Mouse (Mus musculus) hindbrain, embryonic 11.5 days (tissue): ENCODE results near the gene Slc16a10. TPM values are rescaled to one million over a fixed set of nuclear protein-coding genes. Genes with fewer than 3 reads are reported as not detected.

ENCODE experiments used
- ATAC-seq: fragments of 200-750 bp; cut with Nextera tagmentation; 2 replicates; pipeline ENCODE4 v1.8.0; 2017; ENCODE audit warnings: mild to moderate bottlenecking, moderate TSS enrichment, moderate library complexity; ENCODE audit not compliant: low FRiP score
- DNase-seq: peaks from one replicate; pipeline ENCODE4 v3.0.0-alpha.2; 2015; ENCODE audit warnings: low spot score
- H3K27ac ChIP-seq: fragments of 300-500 bp; sonication (generic); 2 replicates; pipeline ENCODE4 v1.5.1; 2014; ENCODE audit warnings: mild to moderate bottlenecking, low read depth, low read length
- H3K27me3 ChIP-seq: fragments of 300-500 bp; sonication (generic); 2 replicates; pipeline ENCODE4 v1.6.1; 2014; ENCODE audit warnings: mild to moderate bottlenecking, low read length, moderate library complexity, mixed read lengths; ENCODE audit not compliant: control insufficient read depth, insufficient read depth
- H3K36me3 ChIP-seq: fragments of 300-500 bp; sonication (generic); 2 replicates; pipeline ENCODE4 v1.6.1; 2014; ENCODE audit warnings: mild to moderate bottlenecking, low read length, moderate library complexity, mixed read lengths; ENCODE audit not compliant: control insufficient read depth, insufficient read depth
- H3K4me1 ChIP-seq: fragments of 300-500 bp; sonication (generic); replicated peaks from 2 replicates; pipeline ENCODE4 v1.6.1; 2014; ENCODE audit warnings: low read length, mixed read lengths; ENCODE audit not compliant: control insufficient read depth, insufficient read depth
- H3K4me2 ChIP-seq: fragments of 300-500 bp; sonication (generic); replicated peaks from 2 replicates; pipeline ENCODE4 v1.6.1; 2014; ENCODE audit warnings: mild to moderate bottlenecking, low read depth, low read length
- H3K4me3 ChIP-seq: fragments of 300-500 bp; sonication (generic); 2 replicates; pipeline ENCODE4 v1.5.1; 2014; ENCODE audit warnings: low read depth, low read length
- H3K9ac ChIP-seq: fragments of 300-500 bp; sonication (generic); 2 replicates; pipeline ENCODE4 v1.6.1; 2014; ENCODE audit warnings: low read depth, low read length
- H3K9me3 ChIP-seq: fragments of 300-500 bp; sonication (generic); 2 replicates; pipeline ENCODE4 v1.6.1; 2016; ENCODE audit warnings: low read length; ENCODE audit not compliant: control insufficient read depth
- WGBS: fragments of 180-500 bp; shearing (Covaris S2); extraction: QIAGEN DNeasy Blood & Tissue Kit; methylation state at CpG from one replicate; pipeline ENCODE4 v1.1.7; 2014; 5-methylcytosine and 5-hydroxymethylcytosine counted together
- polyA plus RNA-seq: library from polyadenylated mRNA; unstranded; fragments of >200 nt; fragmentation: Nextera tagmentation; extraction: Ambion mirVana; gene quantifications from 2 replicates; pipeline ENCODE4 v1.2.1, GENCODE M21; 2014

Gene Slc16a10
- polyA plus RNA-seq, 1 experiment from 2014 or later, result 8.9 TPM

DNA sequence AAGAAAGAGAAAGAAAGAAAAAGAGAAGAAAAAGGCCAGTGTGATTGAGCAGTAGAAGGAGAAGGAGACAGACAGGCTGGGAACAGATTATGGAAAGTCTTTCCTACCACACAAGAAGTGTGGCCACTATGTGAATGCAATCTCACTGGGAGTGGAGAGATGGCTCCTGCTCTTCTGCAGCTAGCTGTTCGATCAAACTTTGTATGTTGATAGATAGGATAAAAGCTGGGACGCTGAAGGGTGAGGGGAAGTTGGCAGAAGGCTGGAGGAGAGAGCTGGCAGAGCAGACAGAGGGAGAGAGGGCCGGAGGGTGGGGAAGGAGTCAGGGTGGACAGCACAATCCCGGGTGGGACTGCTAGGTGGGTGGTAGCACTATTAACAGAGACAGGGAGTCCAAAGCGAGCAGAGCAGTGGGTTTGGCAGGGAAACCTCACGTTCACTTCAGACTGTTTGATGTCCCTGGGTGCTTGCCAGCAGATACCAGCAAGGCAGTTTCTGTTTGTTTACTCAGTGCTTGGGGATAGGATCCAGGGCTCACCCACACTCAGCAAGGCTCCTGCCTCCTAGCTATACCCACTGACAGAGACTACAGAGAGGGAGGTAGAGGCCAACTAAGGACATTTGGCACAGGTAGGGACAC, 35.4 kb upstream of the Slc16a10 start:
- Histone ChIP-seq H3K9ac (no peak overlapping the region), H3K4me3 (no peak overlapping the region), H3K27me3 (no peaks in the 10 kb centered on the region), H3K4me1 (no peaks in the 10 kb centered on the region), H3K36me3 (no peaks in the 10 kb centered on the region), H3K27ac (no peak overlapping the region), H3K4me2 (no peak overlapping the region), H3K9me3 (no peaks in the 10 kb centered on the region)
- 66% methylated on average over 6 of the region's 6 CpGs for WGBS
- ATAC-seq, result no peak
- no peak for DNase-seq

DNA sequence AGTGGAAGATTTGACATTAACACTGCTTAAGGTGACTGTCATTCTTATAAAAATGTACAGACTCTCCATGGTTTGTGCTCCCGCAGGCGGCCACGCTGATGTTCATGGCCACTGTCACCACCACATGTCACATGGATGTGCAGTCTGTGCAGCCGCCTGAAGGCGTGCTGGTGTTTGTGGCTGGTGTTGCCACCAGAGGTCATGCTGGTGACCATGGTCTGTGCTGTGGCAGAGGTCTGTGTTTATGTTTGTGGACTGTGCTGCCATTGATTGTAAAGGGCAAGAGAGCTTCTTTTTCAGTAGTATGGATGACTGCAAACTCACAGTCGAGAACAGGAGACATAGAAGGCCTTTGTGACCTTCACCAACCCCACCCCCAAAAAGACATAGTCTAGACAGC, 30.1 kb upstream of the Slc16a10 start:
- Histone ChIP-seq H3K27ac (no peak overlapping the region), H3K9me3 (no peaks in the 10 kb centered on the region), H3K27me3 (no peaks in the 10 kb centered on the region), H3K4me2 (no peak overlapping the region), H3K4me1 (no peaks in the 10 kb centered on the region), H3K36me3 (no peaks in the 10 kb centered on the region), H3K9ac (no peak overlapping the region), H3K4me3 (no peak overlapping the region)
- 92% methylated on average over 6 of the region's 6 CpGs for WGBS
- no peak for ATAC-seq
- no peak for DNase-seq

DNA sequence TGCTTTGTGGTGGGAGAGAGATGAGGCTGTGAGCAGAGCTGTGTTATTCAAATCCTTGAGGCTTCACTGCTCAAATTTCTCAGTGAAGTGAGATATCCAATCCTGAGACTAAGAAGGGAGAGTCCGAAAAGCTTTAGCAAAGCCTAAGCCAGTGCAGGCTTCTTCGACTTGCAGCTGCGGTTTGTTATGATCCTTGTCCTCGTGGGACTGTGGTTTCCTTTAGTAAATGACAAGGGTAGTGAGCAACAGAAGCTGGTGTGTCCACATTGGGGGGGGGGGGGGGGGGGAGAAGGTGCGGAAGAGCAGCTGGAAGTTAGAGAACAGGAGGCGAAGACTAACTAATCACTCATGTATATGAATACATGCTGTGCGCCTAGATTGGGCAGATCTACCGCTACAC, 29.2 kb upstream of the Slc16a10 start:
- 82% methylated on average over 8 of the region's 8 CpGs for WGBS
- no peaks in the 10 kb centered on the region for H3K4me1 ChIP-seq
- no peak overlapping the region for H3K4me2 ChIP-seq
- H3K4me3 ChIP-seq, result no peak overlapping the region
- H3K27me3 ChIP-seq, result no peaks in the 10 kb centered on the region
- no peaks in the 10 kb centered on the region for H3K36me3 ChIP-seq
- H3K9me3 ChIP-seq, result no peaks in the 10 kb centered on the region
- no peak overlapping the region for H3K9ac ChIP-seq
- DNase-seq (no peak), ATAC-seq (no peak)
- no peak overlapping the region for H3K27ac ChIP-seq

GRCm38 (mm10) chr10:40170141-40170558, 28.1 kb upstream of the Slc16a10 start:
- Histone ChIP-seq H3K4me1 (no peaks in the 10 kb centered on the region), H3K27me3 (no peaks in the 10 kb centered on the region), H3K4me3 (no peak overlapping the region), H3K4me2 (no peak overlapping the region), H3K9me3 (no peaks in the 10 kb centered on the region), H3K27ac (no peak overlapping the region), H3K36me3 (no peaks in the 10 kb centered on the region), H3K9ac (no peak overlapping the region)
- no peak for ATAC-seq
- WGBS, result 89% methylated on average over 4 of the region's 4 CpGs
- DNase-seq, result no peak

GRCm38 (mm10) chr10:40169566-40169965, 27.5 kb upstream of the Slc16a10 start:
- 89% methylated on average over 10 of the region's 10 CpGs for WGBS
- no peaks in the 10 kb centered on the region for H3K36me3 ChIP-seq
- no peaks in the 10 kb centered on the region for H3K27me3 ChIP-seq
- no peaks in the 10 kb centered on the region for H3K9me3 ChIP-seq
- no peak overlapping the region for H3K9ac ChIP-seq
- no peak overlapping the region for H3K4me2 ChIP-seq
- no peak for ATAC-seq
- H3K4me1 ChIP-seq, result no peaks in the 10 kb centered on the region
- no peak overlapping the region for H3K4me3 ChIP-seq
- H3K27ac ChIP-seq, result no peak overlapping the region
- no peak for DNase-seq

- Histone ChIP-seq H3K4me2 (no peak overlapping the region), H3K36me3 (no peaks in the 10 kb centered on the region), H3K4me1 (no peaks in the 10 kb centered on the region), H3K9ac (no peak overlapping the region), H3K4me3 (no peak overlapping the region), H3K27me3 (no peaks in the 10 kb centered on the region), H3K27ac (no peak overlapping the region), H3K9me3 (no peaks in the 10 kb centered on the region)
- ATAC-seq, result no peak
- 90% methylated on average over 7 of the region's 7 CpGs for WGBS
- DNase-seq, result no peak
These were observed 27.0 kb upstream of the Slc16a10 start for GRCm38 (mm10) chr10:40169088-40169487.

- ATAC-seq, result no peak
- WGBS, result 85% methylated on average over 27 of the region's 27 CpGs
These were observed 22.6 kb upstream of the Slc16a10 start for GRCm38 (mm10) chr10:40164421-40165386.

GRCm38 (mm10) chr10:40163914-40164313, 21.9 kb upstream of the Slc16a10 start:
- Histone ChIP-seq H3K9me3 (no peaks in the 10 kb centered on the region), H3K4me1 (no peaks in the 10 kb centered on the region), H3K36me3 (no peaks in the 10 kb centered on the region), H3K27me3 (no peaks in the 10 kb centered on the region), H3K4me2 (no peak overlapping the region), H3K4me3 (no peak overlapping the region), H3K9ac (no peak overlapping the region), H3K27ac (no peak overlapping the region)
- WGBS, result 80% methylated on average over 13 of the region's 13 CpGs
- ATAC-seq (no peak), DNase-seq (no peak)

More at GRCm38 (mm10) chr10:40164421-40165386, 22.6 kb upstream of the Slc16a10 start:
- Histone ChIP-seq H3K4me1 (no peaks in the 10 kb centered on the region), H3K9ac (no peak overlapping the region), H3K4me2 (no peak overlapping the region), H3K27ac (no peak overlapping the region), H3K9me3 (no peaks in the 10 kb centered on the region), H3K27me3 (no peaks in the 10 kb centered on the region), H3K36me3 (no peaks in the 10 kb centered on the region), H3K4me3 (no peak overlapping the region)
- no peak for DNase-seq
